Mouse (Mus musculus) brain, embryonic 14.5 days (tissue): ENCODE measurements around the gene Fam13a.

Experiments used
- CTCF ChIP-seq: fragments of 200-500 bp; IDR thresholded peaks from 2 replicates; pipeline ENCODE4 v1.5.1; 2012; ENCODE audit warnings: inconsistent platforms, mild to moderate bottlenecking, moderate library complexity, borderline replicate concordance; ENCODE audit not compliant: insufficient read depth, insufficient read length; ENCODE audit errors: extremely low read depth
- POLR2A ChIP-seq: fragments of 200-500 bp; IDR thresholded peaks from 2 replicates; pipeline ENCODE4 v1.6.1; 2012; ENCODE audit warnings: mild to moderate bottlenecking, inconsistent platforms, borderline replicate concordance; ENCODE audit not compliant: poor library complexity, insufficient read depth, insufficient read length, severe bottlenecking; ENCODE audit errors: extremely low read depth

- TF ChIP-seq CTCF (no peak), POLR2A (no peak)
Measured at GRCm38 (mm10) chr6:58987166-58987565, 37.2 kb downstream of the Fam13a start.
